Mouse (Mus musculus) cerebellum, postnatal 4 days (tissue): ENCODE data around the gene Fgf5.

Experiments
- DNase-seq, 2 experiments: peaks; one replicate each; pipeline ENCODE4 v3.0.0; 2022; ENCODE audit warnings: low spot score in 2 of 2, mixed read lengths in 1 of 2

The Fgf5 gene

DNA sequence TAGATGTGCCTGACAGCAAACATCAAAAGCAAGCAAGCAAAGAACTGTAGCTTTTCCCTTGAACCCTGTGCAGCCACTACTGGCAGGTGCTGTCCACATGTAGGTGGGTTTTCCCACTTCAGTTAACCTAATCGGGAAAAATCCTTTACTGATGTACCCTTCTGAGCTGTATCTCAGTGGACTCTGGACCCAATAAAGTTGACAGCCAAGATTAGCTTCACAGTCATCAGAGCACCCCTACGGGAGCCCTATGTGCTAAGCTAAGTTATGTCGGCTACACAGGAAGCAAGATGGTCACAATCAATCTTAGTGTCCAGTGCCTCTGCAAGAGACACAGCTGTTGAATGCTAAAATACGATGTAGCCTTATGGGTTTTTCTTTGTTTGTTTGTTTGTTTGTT, 46.1 kb downstream of the Fgf5 start:
- DNase-seq: no peak

DNA sequence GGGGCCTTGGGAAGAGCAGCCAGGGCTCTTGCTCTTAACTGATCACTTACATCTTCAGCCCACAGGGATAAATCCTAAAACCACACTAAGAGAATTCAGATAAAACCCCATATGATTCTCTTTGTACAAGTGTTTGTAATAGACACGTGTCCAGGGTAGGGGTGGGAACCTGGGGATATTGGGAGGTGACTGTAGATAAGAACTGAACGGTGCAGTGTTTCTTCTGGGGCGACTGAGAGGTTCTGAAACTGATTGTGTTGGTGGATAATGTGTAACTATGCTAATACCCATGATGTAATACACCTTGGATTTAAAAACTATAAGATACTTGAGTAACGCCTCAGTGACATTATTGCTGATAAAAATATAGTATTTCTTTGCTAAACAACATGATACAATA, 51.7 kb downstream of the Fgf5 start:
- no peak for DNase-seq

DNA sequence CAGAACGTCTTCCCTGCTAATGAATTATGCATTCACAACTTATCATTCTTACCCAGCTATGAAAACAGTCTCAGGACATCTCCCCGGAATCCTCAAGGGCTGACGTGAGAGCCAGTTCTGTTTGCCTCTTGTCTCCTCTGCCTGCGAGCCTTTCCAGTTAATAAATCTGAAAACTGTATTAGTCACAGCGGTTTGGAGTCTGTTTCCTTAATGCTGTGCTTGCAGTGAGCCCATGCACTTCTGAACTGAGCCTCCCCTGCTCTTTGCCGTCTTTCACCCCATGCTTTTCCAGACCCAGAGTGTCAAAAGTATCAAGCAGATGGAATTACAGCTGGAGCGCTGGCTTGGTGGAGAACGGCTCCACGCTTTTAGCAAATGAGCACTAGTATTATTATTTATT, 52.5 kb downstream of the Fgf5 start:
- no peak for DNase-seq

DNA sequence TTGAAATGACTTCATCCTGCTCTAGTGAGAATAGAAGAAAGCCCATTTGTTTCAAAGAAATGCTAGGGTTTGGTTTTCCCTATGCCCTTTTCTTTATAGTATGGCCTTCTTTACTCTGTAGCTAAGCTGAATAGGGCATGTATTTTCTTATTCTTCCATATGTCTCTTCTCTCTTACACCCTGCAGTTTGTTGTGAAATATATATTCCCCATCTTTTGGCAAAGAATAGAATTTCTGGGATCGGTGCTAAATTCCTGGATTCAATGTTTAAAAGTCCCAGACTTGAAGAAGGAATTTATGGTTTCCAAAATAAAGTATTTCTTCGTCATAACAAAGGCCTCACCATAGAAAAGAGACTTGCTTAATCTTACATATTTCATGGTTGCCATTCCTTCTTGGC, 72.6 kb downstream of the Fgf5 start:
- no peak for DNase-seq
